Mouse (Mus musculus) left cerebral cortex, adult 18-20 months (tissue): ENCODE results near the gene Clip2. TPM values are rescaled to one million over a fixed set of nuclear protein-coding genes. Genes with fewer than 3 reads are reported as not detected.
A peak's percentile ranks its signal among the peaks of the same experiment; 100 is the strongest.

Experiments used
- DNase-seq, 2 experiments: peaks; one replicate each; pipeline ENCODE4 v3.0.0; 2021 to 2022; ENCODE audit warnings: low spot score in 2 of 2, mixed read lengths in 1 of 2
- long read RNA-seq, 2 experiments: library from polyadenylated mRNA; stranded (forward); transcript quantifications; one replicate each; pipeline ENCODE4 v2.0.0; 2021
- total RNA-seq, 2 experiments: library from RNA; stranded (reverse); gene quantifications; 2 replicates each; pipeline ENCODE4 v1.2.3; 2021

Clip2 gene
- 100 to 1,000 TPM; 116 to 119 TPM for total RNA-seq
- long read RNA-seq, experiment 1, full-length matches to known transcripts, result 24 of 43 reads
- long read RNA-seq, experiment 1, partial matches to known transcripts, result 15 of 43 reads
- long read RNA-seq, experiment 1, other reads (novel, unspliced or antisense), result 4 of 43 reads
- long read RNA-seq, experiment 2, full-length matches to known transcripts, result 12 of 26 reads
- long read RNA-seq, experiment 2, partial matches to known transcripts, result 13 of 26 reads
- long read RNA-seq, experiment 2, other reads (novel, unspliced or antisense), result 1 of 26 reads

GRCm38 (mm10) chr5:134552110-134552972, at the start of gene Clip2:
Clip2 (minus strand) TSS chr5:134552434.
- peak; percentile 99 for DNase-seq

- no peak for DNase-seq
Observed at GRCm38 (mm10) chr5:134597711-134598110, 45.5 kb upstream of the Clip2 start.

- no peak for DNase-seq
Observed at GRCm38 (mm10) chr5:134593093-134593492, 40.9 kb upstream of the Clip2 start.

GRCm38 (mm10) chr5:134592026-134592581, 39.9 kb upstream of the Clip2 start:
- DNase-seq, result no peak

- DNase-seq, result no peak
Observed at GRCm38 (mm10) chr5:134589900-134590299, 37.7 kb upstream of the Clip2 start.

GRCm38 (mm10) chr5:134584798-134585197, 32.6 kb upstream of the Clip2 start:
- no peak for DNase-seq

- DNase-seq, result no peak
Observed at GRCm38 (mm10) chr5:134583884-134584213, 31.6 kb upstream of the Clip2 start.

- no peak for DNase-seq
Observed at GRCm38 (mm10) chr5:134583006-134583883, 31.0 kb upstream of the Clip2 start.

- peak; percentile 98 to 99 for DNase-seq
Observed at GRCm38 (mm10) chr5:134582221-134582907, 30.1 kb upstream of the Clip2 start.

GRCm38 (mm10) chr5:134581146-134581545, 28.9 kb upstream of the Clip2 start, which contains the start of gene Rfc2:
Rfc2 (plus strand) TSS chr5:134581366.
- DNase-seq, result no peak

GRCm38 (mm10) chr5:134579135-134579534, 26.9 kb upstream of the Clip2 start:
- no peak for DNase-seq

GRCm38 (mm10) chr5:134577534-134577933, 25.3 kb upstream of the Clip2 start:
- no peak for DNase-seq

- DNase-seq, result no peak
Observed at GRCm38 (mm10) chr5:134576517-134577220, 24.4 kb upstream of the Clip2 start.

GRCm38 (mm10) chr5:134575833-134576232, 23.6 kb upstream of the Clip2 start:
- DNase-seq, result no peak

- no peak for DNase-seq
Observed at GRCm38 (mm10) chr5:134572508-134573214, 20.4 kb upstream of the Clip2 start.

- peak; percentile 44 to 61 for DNase-seq
Observed at GRCm38 (mm10) chr5:134571730-134572507, 19.7 kb upstream of the Clip2 start.

GRCm38 (mm10) chr5:134568964-134569491, 16.8 kb upstream of the Clip2 start:
- no peak for DNase-seq

- DNase-seq, result no peak
Observed at GRCm38 (mm10) chr5:134568030-134568429, 15.8 kb upstream of the Clip2 start.
